Mouse (Mus musculus): ENCODE data around the gene Wdr37. TPM values are rescaled to one million over a fixed set of nuclear protein-coding genes. Genes with fewer than 3 reads are reported as not detected.
"Not testable (repeated sequence)": the region's sequence is repeated elsewhere in the genome, so short reads cannot be mapped to it uniquely, and the experiment has no call there.

Gene Wdr37
- polyA plus RNA-seq, 1 experiment = 6.5 TPM

DNA sequence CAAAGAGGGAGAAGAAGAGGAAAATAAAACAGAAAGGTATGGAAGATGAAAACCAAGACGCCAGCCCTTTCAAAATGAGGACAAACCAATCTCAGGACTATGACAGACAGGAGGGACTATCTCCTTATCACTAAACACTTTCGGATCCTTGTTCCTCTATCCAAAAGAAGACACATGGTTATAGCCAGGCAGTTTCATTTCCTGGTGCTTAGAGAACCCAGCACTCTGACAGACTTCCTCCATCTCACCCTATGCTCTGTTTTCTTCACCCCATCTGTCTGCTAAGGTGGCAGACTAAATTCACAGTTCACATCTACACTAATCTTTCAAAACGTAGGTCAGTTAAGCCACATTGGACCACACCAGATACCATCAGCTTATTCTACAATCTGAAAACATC lies 29.4 kb downstream of the Wdr37 start:
- peaks cover 63% of the 10 kb centered on the region for H3K36me3 ChIP-seq (ENCODE audit: control insufficient read depth, insufficient read depth)
- no peak overlapping the region for H3K4me2 ChIP-seq (ENCODE audit: low read depth)
- H3K79me2 ChIP-seq (ENCODE audit: control insufficient read depth, insufficient read depth) = no peaks in the 10 kb centered on the region
- no peak for TF ChIP-seq SRF (IDR thresholded peaks at IDR 0.05; ENCODE audit: control insufficient read depth, insufficient read length, low read depth)
- TF ChIP-seq TCF3 (IDR thresholded peaks at IDR 0.05; ENCODE audit: insufficient read length, low read depth) = no peak
- TF ChIP-seq MYOG (IDR thresholded peaks at IDR 0.05; ENCODE audit: control insufficient read depth in 1 of 3, insufficient read depth in 1 of 3, insufficient read length in 2 of 3, low read depth in 2 of 3) = no peak
- no peak for TF ChIP-seq TCF12 (IDR thresholded peaks at IDR 0.05; ENCODE audit: insufficient read depth, poor library complexity, severe bottlenecking)
- TF ChIP-seq MAX (IDR thresholded peaks at IDR 0.05; ENCODE audit: low read depth) = no peak
- TF ChIP-seq CEBPB (IDR thresholded peaks at IDR 0.05; ENCODE audit: insufficient read depth, poor library complexity, severe bottlenecking) = no peak
- no peak for TF ChIP-seq REST (IDR thresholded peaks at IDR 0.05; ENCODE audit: insufficient read depth, insufficient read length)
- TF ChIP-seq E2F4 (IDR thresholded peaks at IDR 0.05; ENCODE audit: insufficient read depth) = no peak
- no peak for TF ChIP-seq POLR2AphosphoS2 (IDR thresholded peaks at IDR 0.05; ENCODE audit: insufficient read length, low read depth)
- TF ChIP-seq POLR2A (IDR thresholded peaks at IDR 0.05; ENCODE audit: insufficient read length, low read depth) = no peak
- no peak overlapping the region for H3K4me3 ChIP-seq
- no peaks in the 10 kb centered on the region for H3K27me3 ChIP-seq (ENCODE audit: control insufficient read depth, insufficient read depth, insufficient read length)
- H3ac ChIP-seq (ENCODE audit: control insufficient read depth, insufficient read length) = no peak overlapping the region

DNA sequence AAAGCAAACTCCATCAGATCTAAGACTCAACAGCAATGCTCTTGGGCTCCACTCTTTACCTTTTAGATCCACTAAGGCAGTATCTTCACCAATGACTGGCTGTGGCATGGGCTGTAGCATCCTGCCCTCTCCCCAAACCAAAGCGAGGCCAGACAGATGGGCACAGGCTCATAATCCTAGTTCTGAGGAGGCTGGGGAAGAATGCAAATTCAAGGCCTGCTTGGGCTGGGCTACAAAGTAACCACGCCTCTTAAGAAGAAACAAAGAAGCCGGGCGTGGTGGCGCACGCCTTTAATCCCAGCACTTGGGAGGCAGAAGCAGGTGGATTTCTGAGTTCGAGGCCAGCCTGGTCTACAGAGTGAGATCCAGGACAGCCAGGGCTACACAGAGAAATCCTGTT lies 29.9 kb downstream of the Wdr37 start:
- H3K27me3 ChIP-seq (ENCODE audit: control insufficient read depth, insufficient read depth, insufficient read length); H3K4me3 ChIP-seq; H3K4me2 ChIP-seq (ENCODE audit: low read depth); H3ac ChIP-seq (ENCODE audit: control insufficient read depth, insufficient read length); H3K79me2 ChIP-seq (ENCODE audit: control insufficient read depth, insufficient read depth): not testable (repeated sequence)
- H3K36me3 ChIP-seq (ENCODE audit: control insufficient read depth, insufficient read depth) = peaks cover 61% of the 10 kb centered on the region

DNA sequence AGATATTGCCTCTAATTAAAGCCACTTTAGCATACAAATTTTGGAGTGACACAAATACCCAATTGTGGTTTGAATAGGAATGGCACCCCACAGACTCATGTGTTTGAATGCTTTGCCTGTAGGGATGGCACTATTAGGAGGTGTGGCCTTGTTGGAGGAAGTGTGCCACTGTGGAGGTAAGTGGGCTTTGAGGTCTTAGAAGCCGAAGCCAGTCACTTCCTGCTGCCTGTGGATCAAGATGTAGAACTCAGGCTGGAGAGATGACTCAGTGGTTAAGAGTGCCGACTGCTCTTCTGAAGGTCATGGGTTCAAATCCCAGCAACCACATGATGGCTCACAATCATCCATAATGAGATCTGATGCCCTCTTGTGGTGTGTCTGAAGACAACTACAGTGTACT lies 30.8 kb downstream of the Wdr37 start:
- H3K79me2 ChIP-seq (ENCODE audit: control insufficient read depth, insufficient read depth) = no peaks in the 10 kb centered on the region
- H3K36me3 ChIP-seq (ENCODE audit: control insufficient read depth, insufficient read depth) = peaks cover 60% of the 10 kb centered on the region
- no peaks in the 10 kb centered on the region for H3K27me3 ChIP-seq (ENCODE audit: control insufficient read depth, insufficient read depth, insufficient read length)
- H3K4me3 ChIP-seq = no peak overlapping the region
- no peak overlapping the region for H3ac ChIP-seq (ENCODE audit: control insufficient read depth, insufficient read length)
- H3K4me2 ChIP-seq (ENCODE audit: low read depth) = no peak overlapping the region
- TF ChIP-seq E2F4 (IDR thresholded peaks at IDR 0.05; ENCODE audit: insufficient read depth) = no peak
- TF ChIP-seq TCF12 (IDR thresholded peaks at IDR 0.05; ENCODE audit: insufficient read depth, poor library complexity, severe bottlenecking) = no peak
- TF ChIP-seq TCF3 (IDR thresholded peaks at IDR 0.05; ENCODE audit: insufficient read length, low read depth) = no peak
- TF ChIP-seq MYOD1 (IDR thresholded peaks at IDR 0.05; ENCODE audit: control insufficient read depth in 1 of 3, insufficient read length in 2 of 3, low read depth in 2 of 3) = no peak
- TF ChIP-seq MYOG (IDR thresholded peaks at IDR 0.05; ENCODE audit: control insufficient read depth in 1 of 3, insufficient read depth in 1 of 3, insufficient read length in 2 of 3, low read depth in 2 of 3) = no peak
- TF ChIP-seq POLR2AphosphoS2 (IDR thresholded peaks at IDR 0.05; ENCODE audit: insufficient read length, low read depth) = no peak
- no peak for TF ChIP-seq POLR2A (IDR thresholded peaks at IDR 0.05; ENCODE audit: insufficient read length, low read depth)
- TF ChIP-seq CEBPB (IDR thresholded peaks at IDR 0.05; ENCODE audit: insufficient read depth, poor library complexity, severe bottlenecking) = no peak
- TF ChIP-seq REST (IDR thresholded peaks at IDR 0.05; ENCODE audit: insufficient read depth, insufficient read length) = no peak
- no peak for TF ChIP-seq SRF (IDR thresholded peaks at IDR 0.05; ENCODE audit: control insufficient read depth, insufficient read length, low read depth)
- no peak for TF ChIP-seq MAX (IDR thresholded peaks at IDR 0.05; ENCODE audit: low read depth)
- no peak for TF ChIP-seq USF1 (IDR thresholded peaks at IDR 0.05; ENCODE audit: low read depth)

DNA sequence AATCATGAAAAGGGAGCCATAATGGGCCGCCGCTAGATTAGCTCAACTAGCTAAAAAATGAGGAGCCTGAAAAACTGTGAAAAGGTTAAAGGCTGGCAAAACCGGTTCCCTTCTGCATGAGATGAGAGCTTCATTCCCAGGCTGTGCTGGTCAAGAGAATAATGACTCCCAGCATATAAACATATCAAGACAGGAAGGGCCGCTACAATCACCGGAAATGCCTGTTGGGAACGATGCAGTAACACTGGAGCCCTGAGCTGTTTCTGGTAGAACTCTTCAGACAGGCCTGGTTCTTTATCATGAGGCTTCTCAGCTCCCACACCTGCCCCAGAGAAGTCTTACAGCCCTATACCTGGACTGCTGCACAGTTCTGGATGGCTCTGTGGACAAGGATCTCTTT lies 31.8 kb downstream of the Wdr37 start:
- TF ChIP-seq TCF12 (IDR thresholded peaks at IDR 0.05; ENCODE audit: insufficient read depth, poor library complexity, severe bottlenecking) (no peak), SRF (IDR thresholded peaks at IDR 0.05; ENCODE audit: control insufficient read depth, insufficient read length, low read depth) (no peak), E2F4 (IDR thresholded peaks at IDR 0.05; ENCODE audit: insufficient read depth) (no peak), POLR2AphosphoS2 (IDR thresholded peaks at IDR 0.05; ENCODE audit: insufficient read length, low read depth) (no peak), TCF3 (IDR thresholded peaks at IDR 0.05; ENCODE audit: insufficient read length, low read depth) (no peak), MYOD1 (IDR thresholded peaks at IDR 0.05; ENCODE audit: control insufficient read depth in 1 of 3, insufficient read length in 2 of 3, low read depth in 2 of 3) (no peak), POLR2A (IDR thresholded peaks at IDR 0.05; ENCODE audit: insufficient read length, low read depth) (no peak), REST (IDR thresholded peaks at IDR 0.05; ENCODE audit: insufficient read depth, insufficient read length) (no peak), MAX (IDR thresholded peaks at IDR 0.05; ENCODE audit: low read depth) (no peak), USF1 (IDR thresholded peaks at IDR 0.05; ENCODE audit: low read depth) (no peak), MYOG (IDR thresholded peaks at IDR 0.05; ENCODE audit: control insufficient read depth in 1 of 3, insufficient read depth in 1 of 3, insufficient read length in 2 of 3, low read depth in 2 of 3) (no peak), CEBPB (IDR thresholded peaks at IDR 0.05; ENCODE audit: insufficient read depth, poor library complexity, severe bottlenecking) (no peak)
- Histone ChIP-seq H3K4me3 (no peak overlapping the region), H3K27me3 (ENCODE audit: control insufficient read depth, insufficient read depth, insufficient read length) (no peaks in the 10 kb centered on the region), H3K4me2 (ENCODE audit: low read depth) (no peak overlapping the region), H3K36me3 (ENCODE audit: control insufficient read depth, insufficient read depth) (peaks cover 65% of the 10 kb centered on the region), H3K79me2 (ENCODE audit: control insufficient read depth, insufficient read depth) (no peaks in the 10 kb centered on the region), H3ac (ENCODE audit: control insufficient read depth, insufficient read length) (no peak overlapping the region)

DNA sequence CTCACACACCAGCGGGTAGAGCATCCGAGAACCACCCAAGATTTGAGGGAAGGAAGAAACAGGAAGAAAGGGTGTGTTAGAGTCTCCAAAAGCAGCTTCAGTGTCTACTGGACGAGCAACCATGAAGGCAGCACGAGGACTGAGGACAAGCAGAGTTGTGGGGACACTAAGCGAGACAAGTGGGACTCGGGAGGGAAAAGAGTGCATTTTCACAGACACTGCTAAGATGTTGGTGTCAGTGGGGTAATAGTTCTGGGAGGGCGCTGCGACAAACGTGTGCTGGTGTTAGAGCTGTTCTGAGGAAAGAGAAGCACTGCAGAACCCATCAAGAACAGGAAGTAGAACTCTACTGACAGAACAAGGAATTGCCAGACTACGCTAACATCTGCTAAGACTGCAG lies 32.6 kb downstream of the Wdr37 start:
- H3K4me3 ChIP-seq = no peak overlapping the region
- H3ac ChIP-seq (ENCODE audit: control insufficient read depth, insufficient read length) = no peak overlapping the region
- TF ChIP-seq MAX (IDR thresholded peaks at IDR 0.05; ENCODE audit: low read depth) (no peak), MYOD1 (IDR thresholded peaks at IDR 0.05; ENCODE audit: control insufficient read depth in 1 of 3, insufficient read length in 2 of 3, low read depth in 2 of 3) (no peak), REST (IDR thresholded peaks at IDR 0.05; ENCODE audit: insufficient read depth, insufficient read length) (no peak)
- H3K4me2 ChIP-seq (ENCODE audit: low read depth) = no peak overlapping the region
- no peaks in the 10 kb centered on the region for H3K79me2 ChIP-seq (ENCODE audit: control insufficient read depth, insufficient read depth)
- no peaks in the 10 kb centered on the region for H3K27me3 ChIP-seq (ENCODE audit: control insufficient read depth, insufficient read depth, insufficient read length)
- peaks cover 68% of the 10 kb centered on the region for H3K36me3 ChIP-seq (ENCODE audit: control insufficient read depth, insufficient read depth)
